Mouse (Mus musculus) liver, embryonic 13.5 days (tissue): ENCODE measurements around the gene Ttc37. TPM values are rescaled to one million over a fixed set of nuclear protein-coding genes. Genes with fewer than 3 reads are reported as not detected.
A peak's percentile ranks its signal among the peaks of the same experiment; 100 is the strongest.

ENCODE experiments used
- ATAC-seq: fragments of 200-750 bp; cut with Nextera tagmentation; 2 replicates; pipeline ENCODE4 v1.8.0; 2017; ENCODE audit warnings: low read depth, mild to moderate bottlenecking, moderate number of reproducible peaks, moderate library complexity
- DNase-seq: peaks from one replicate; pipeline ENCODE4 v3.0.0; 2022
- H3K27ac ChIP-seq: fragments of 300-500 bp; sonication (generic); 2 replicates; pipeline ENCODE4 v1.5.1; 2015; ENCODE audit warnings: moderate library complexity, mild to moderate bottlenecking, inconsistent platforms
- H3K27me3 ChIP-seq: fragments of 300-500 bp; sonication (generic); 2 replicates; pipeline ENCODE4 v1.6.1; 2015; ENCODE audit warnings: mild to moderate bottlenecking, inconsistent platforms
- H3K36me3 ChIP-seq: fragments of 300-500 bp; sonication (generic); 2 replicates; pipeline ENCODE4 v1.6.1; 2015; ENCODE audit warnings: mild to moderate bottlenecking, inconsistent platforms
- H3K4me1 ChIP-seq: fragments of 300-500 bp; sonication (generic); replicated peaks from 2 replicates; pipeline ENCODE4 v1.6.1; 2015; ENCODE audit warnings: inconsistent platforms
- H3K4me2 ChIP-seq: fragments of 300-500 bp; sonication (generic); 2 replicates; pipeline ENCODE4 v1.6.1; 2015; ENCODE audit warnings: inconsistent platforms, mild to moderate bottlenecking, moderate library complexity
- H3K4me3 ChIP-seq: fragments of 300-500 bp; sonication (generic); replicated peaks from 2 replicates; pipeline ENCODE4 v1.5.1; 2015; ENCODE audit warnings: mild to moderate bottlenecking, inconsistent platforms
- H3K9ac ChIP-seq: fragments of 300-500 bp; sonication (generic); 2 replicates; pipeline ENCODE4 v1.6.1; 2015; ENCODE audit warnings: mild to moderate bottlenecking, inconsistent platforms
- H3K9me3 ChIP-seq: fragments of 300-500 bp; sonication (generic); replicated peaks from 2 replicates; pipeline ENCODE4 v1.6.1; 2016; ENCODE audit warnings: inconsistent platforms
- WGBS: fragments of 180-500 bp; shearing (Covaris S2); methylation state at CpG from one replicate; pipeline ENCODE4 v1.1.7; 2015; ENCODE audit not compliant: insufficient replicate concordance; 5-methylcytosine and 5-hydroxymethylcytosine counted together
- polyA plus RNA-seq: library from polyadenylated mRNA; unstranded; fragments of >200 nt; fragmentation: Nextera tagmentation; extraction: Ambion mirVana; gene quantifications from 2 replicates; pipeline ENCODE4 v1.2.1, GENCODE M21; 2015

Gene Ttc37
- polyA plus RNA-seq, 1 experiment from 2014 or later = 4.5 TPM

DNA sequence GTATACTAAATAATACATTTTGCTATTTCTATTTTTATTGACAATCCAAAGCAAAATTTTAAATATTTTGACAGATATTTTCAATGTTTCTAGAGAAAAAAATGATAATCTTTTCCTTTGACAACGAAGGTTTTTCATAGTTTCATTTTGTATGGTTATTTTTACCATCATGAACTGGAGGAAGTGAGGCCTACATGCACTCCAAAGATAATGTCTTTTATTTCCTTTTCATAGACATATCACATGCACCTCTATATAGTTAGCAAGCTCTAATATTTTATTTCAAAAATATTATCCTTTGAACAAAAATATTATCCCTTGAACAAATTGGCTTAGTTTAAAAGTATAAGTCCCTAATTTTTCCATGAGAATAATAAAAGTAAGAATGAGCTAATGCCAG, 24.2 kb upstream of the Ttc37 start:
- H3K4me2 ChIP-seq = no peak overlapping the region
- H3K36me3 ChIP-seq = no peaks in the 10 kb centered on the region
- H3K27ac ChIP-seq = no peak overlapping the region
- no peak overlapping the region for H3K4me3 ChIP-seq
- no peaks in the 10 kb centered on the region for H3K9me3 ChIP-seq
- H3K27me3 ChIP-seq = no peaks in the 10 kb centered on the region
- 24% methylated on average over 1 of the region's 1 CpGs for WGBS
- H3K9ac ChIP-seq = no peak overlapping the region
- ATAC-seq (no peak), DNase-seq (no peak)
- no peaks in the 10 kb centered on the region for H3K4me1 ChIP-seq

DNA sequence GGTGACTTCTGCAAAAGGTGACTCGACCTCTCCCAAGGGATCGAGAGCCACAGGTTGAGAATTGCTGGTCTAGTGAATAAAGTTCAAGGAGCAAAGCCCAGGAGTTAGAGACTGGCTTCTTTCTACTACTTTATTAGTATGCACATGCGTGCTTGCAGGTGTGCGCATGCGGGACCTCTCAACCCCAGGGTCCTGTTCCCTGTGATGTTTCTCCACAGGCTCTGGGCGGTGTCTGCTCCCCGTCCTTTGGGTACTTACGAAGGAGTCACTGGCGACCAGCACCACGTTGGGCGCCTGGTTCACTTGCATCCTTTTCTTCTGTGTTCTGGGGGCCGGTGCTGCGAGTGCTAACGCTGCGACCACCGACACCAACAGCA, 430 bp upstream of the Ttc37 start:
- peak overlapping the region; percentile 78 for H3K4me2 ChIP-seq
- ATAC-seq (peak; percentile 78), DNase-seq (no peak)
- H3K27ac ChIP-seq = peak overlapping the region; percentile 84
- peak overlapping the region; percentile 78 for H3K9ac ChIP-seq
- peaks cover 4% of the 10 kb centered on the region; the same call in 1 of the 2 replicates for H3K36me3 ChIP-seq
- H3K27me3 ChIP-seq = no peaks in the 10 kb centered on the region
- 3% methylated on average over 16 of the region's 16 CpGs for WGBS
- H3K9me3 ChIP-seq = no peaks in the 10 kb centered on the region
- H3K4me1 ChIP-seq = peaks cover 27% of the 10 kb centered on the region
- peak overlapping the region; percentile 79 for H3K4me3 ChIP-seq

DNA sequence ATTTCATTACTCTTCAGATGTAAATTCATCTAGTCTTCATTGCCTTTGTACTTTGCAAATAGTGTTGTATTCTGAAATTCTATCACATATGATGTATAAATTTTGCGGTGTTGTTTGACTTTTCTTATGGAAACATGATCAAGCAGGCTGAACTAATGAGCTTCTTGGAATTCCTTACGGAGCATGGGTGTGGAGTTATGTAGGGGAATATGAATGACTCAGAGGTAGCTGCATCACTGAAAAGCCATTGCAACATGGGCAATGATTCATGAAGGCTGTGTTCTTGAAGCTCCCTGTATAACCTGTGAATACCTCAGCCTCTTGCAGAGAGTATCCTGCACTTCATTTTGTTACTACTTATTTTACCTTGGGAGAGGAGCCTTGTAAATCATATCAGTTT, 3.5 kb downstream of the Ttc37 start:
- no peak overlapping the region for H3K9ac ChIP-seq
- H3K27me3 ChIP-seq = no peaks in the 10 kb centered on the region
- WGBS = 82% methylated on average over 2 of the region's 2 CpGs
- H3K4me1 ChIP-seq = peaks cover 15% of the 10 kb centered on the region
- ATAC-seq (no peak), DNase-seq (no peak)
- no peak overlapping the region for H3K4me3 ChIP-seq
- H3K9me3 ChIP-seq = no peaks in the 10 kb centered on the region
- no peak overlapping the region for H3K27ac ChIP-seq
- no peak overlapping the region for H3K4me2 ChIP-seq
- H3K36me3 ChIP-seq = peaks cover 4% of the 10 kb centered on the region; the same call in 1 of the 2 replicates

DNA sequence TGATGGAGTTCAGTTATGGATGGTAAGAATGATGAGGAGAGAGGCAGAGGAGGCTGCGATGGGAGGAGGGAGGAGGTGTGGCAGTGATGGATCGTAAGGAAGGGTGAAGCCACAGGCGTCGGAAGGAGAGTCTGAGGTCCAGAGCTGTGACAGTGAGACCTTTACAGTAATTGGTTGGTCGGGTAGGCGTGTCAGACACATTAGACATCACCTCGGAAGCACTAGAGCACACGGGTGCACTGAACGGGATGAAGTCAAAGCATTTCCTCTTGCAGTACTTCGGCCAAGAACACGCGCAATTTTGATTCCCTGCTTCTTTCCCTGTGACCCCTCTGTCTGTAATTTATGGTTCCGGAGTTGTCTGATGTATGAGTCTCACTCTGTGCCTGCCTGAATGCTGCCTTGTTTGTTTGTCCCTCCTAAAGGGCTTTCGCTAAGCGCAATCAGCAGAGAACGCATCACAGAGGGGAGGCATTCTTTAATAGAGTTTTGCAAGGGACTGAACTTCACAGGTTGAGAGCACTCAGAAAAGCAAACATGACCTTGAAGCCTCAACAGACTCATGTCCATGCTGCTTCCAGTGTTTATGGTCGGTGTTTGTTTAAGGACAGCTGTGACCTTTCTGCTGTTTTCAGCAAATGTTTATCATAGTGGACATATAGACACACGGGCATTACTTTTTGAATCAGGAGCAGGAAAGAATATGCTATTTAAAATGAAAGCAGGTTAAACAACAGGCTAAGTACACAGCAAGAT, 10.7 kb downstream of the Ttc37 start:
- no peaks in the 10 kb centered on the region for H3K27me3 ChIP-seq
- H3K4me3 ChIP-seq = no peak overlapping the region
- no peak for DNase-seq
- WGBS = 81% methylated on average over 18 of the region's 18 CpGs
- H3K4me1 ChIP-seq = no peaks in the 10 kb centered on the region; the same call in 1 of the 2 replicates
- H3K9ac ChIP-seq = no peak overlapping the region
- H3K36me3 ChIP-seq = peaks cover 30% of the 10 kb centered on the region
- H3K9me3 ChIP-seq = no peaks in the 10 kb centered on the region
- ATAC-seq = peak; percentile 50
- H3K4me2 ChIP-seq = no peak overlapping the region
- H3K27ac ChIP-seq = no peak overlapping the region

DNA sequence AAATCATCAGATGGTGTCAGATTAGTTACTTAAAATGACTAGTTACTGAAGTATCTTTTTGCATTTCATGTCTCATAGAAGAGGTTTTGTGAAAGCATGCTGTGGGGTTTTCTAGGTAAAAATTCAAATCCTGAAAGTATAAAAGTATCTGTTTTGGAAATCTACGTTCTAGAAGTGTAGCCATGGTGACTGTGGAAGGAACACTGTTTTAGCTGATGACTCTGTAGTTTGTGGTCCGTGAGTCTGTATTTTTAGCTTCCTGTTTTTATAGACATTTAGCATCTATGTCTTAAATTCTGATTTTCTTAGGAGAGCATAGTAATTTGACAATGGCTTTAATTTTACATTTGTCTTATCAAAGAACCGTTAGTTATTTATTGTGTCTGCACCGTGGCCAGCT, 30.3 kb downstream of the Ttc37 start:
- DNase-seq (no peak), ATAC-seq (no peak)
- Histone ChIP-seq H3K9me3 (no peaks in the 10 kb centered on the region), H3K4me1 (no peaks in the 10 kb centered on the region), H3K27ac (no peak overlapping the region), H3K27me3 (no peaks in the 10 kb centered on the region), H3K9ac (no peak overlapping the region), H3K4me3 (no peak overlapping the region), H3K36me3 (peaks cover 39% of the 10 kb centered on the region), H3K4me2 (no peak overlapping the region)
- 77% methylated on average over 4 of the region's 4 CpGs for WGBS

DNA sequence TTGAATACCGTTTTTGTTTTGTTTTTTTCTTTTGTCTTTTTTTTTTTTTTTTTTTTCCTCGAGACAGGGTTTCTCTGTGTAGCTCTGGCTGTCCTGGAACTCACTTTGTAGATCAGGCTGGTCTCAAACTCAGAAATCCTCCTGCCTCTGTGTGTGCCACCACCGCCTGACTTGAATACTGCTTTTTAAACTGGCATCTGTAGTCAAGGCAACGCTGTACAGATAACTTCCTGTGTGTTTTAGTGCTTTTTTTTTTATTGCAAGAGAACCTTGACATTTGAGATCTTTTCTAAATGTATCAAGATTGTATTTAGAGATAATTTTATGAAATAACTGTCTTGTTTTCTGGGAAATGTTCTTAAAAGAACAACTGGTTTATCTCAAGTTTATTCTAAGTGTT, 33.9 kb downstream of the Ttc37 start:
- DNase-seq = no peak

DNA sequence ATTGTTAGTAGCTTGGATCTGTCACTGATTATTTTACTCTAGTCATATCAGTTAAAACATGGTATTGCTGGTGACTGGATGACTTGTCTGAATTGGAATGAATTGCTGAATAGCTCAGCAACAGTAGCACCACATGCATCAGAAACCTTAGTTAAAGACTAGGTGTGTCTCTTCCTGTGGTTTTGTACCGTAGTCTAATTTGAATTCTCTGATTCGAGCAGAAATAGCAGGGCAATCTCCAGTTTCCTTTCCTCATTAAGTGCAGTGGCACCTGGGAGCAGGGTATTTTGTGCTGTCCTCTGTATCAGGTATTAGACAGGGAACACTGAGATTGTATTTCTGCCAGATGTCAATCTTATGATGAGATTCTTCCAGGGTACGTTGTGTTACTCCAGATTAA, 40.3 kb downstream of the Ttc37 start:
- WGBS = 52% methylated on average over 3 of the region's 3 CpGs
- Histone ChIP-seq H3K36me3 (peaks cover 37% of the 10 kb centered on the region), H3K4me1 (no peaks in the 10 kb centered on the region)

More for the DNA sequence above, 33.9 kb downstream of the Ttc37 start:
- no peak overlapping the region for H3K4me3 ChIP-seq
- peaks cover 38% of the 10 kb centered on the region for H3K36me3 ChIP-seq
- WGBS = 75% methylated on average over 4 of the region's 4 CpGs
- no peak overlapping the region for H3K4me2 ChIP-seq
- ATAC-seq = no peak
- H3K9me3 ChIP-seq = no peaks in the 10 kb centered on the region
- no peaks in the 10 kb centered on the region for H3K4me1 ChIP-seq
- H3K27ac ChIP-seq = no peak overlapping the region
- H3K27me3 ChIP-seq = no peaks in the 10 kb centered on the region
- H3K9ac ChIP-seq = no peak overlapping the region

DNA sequence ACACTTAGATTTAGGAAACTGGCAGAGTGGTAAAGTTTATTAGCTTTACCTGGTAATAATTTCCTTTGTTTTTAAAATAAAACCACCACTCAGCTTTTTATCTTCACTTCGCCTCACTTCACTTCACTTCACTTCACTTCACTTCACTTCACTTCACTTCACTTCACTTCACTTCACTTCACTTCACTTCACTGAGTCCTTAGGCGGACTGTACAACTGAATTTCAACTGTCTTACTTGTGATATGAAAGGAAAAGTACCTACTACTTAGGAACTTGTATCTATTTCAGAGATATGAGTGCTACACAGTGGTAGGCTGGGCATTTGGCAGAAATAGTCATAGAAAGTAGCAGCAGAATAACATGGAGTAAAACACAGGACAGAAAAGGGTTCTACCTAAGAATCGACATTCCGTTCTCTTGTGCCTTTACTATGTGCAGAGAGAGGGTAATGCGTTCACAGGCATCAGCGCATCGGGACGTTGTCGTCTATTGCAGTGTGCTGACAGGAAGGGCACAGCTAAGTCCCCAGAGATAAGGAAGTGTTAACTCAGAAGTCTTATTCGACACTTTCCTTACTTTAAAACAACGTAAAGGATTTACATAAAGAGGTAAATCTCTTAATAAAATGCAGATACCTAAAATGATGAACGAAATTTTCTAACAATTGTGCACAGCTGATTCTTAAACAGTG, 42.7 kb downstream of the Ttc37 start:
- no peaks in the 10 kb centered on the region for H3K9me3 ChIP-seq
- no peaks in the 10 kb centered on the region for H3K4me1 ChIP-seq
- DNase-seq = no peak
- no peaks in the 10 kb centered on the region for H3K27me3 ChIP-seq
- ATAC-seq = no peak
- no peak overlapping the region for H3K4me3 ChIP-seq
- H3K27ac ChIP-seq = no peak overlapping the region
- no peak overlapping the region for H3K9ac ChIP-seq
- H3K4me2 ChIP-seq = no peak overlapping the region
- peaks cover 26% of the 10 kb centered on the region for H3K36me3 ChIP-seq
- WGBS = 74% methylated on average over 12 of the region's 12 CpGs

More for the DNA sequence above, 40.3 kb downstream of the Ttc37 start:
- Histone ChIP-seq H3K9me3 (no peaks in the 10 kb centered on the region), H3K9ac (no peak overlapping the region), H3K4me2 (no peak overlapping the region), H3K27ac (no peak overlapping the region), H3K27me3 (no peaks in the 10 kb centered on the region), H3K4me3 (no peak overlapping the region)
- no peak for ATAC-seq
- DNase-seq = no peak

DNA sequence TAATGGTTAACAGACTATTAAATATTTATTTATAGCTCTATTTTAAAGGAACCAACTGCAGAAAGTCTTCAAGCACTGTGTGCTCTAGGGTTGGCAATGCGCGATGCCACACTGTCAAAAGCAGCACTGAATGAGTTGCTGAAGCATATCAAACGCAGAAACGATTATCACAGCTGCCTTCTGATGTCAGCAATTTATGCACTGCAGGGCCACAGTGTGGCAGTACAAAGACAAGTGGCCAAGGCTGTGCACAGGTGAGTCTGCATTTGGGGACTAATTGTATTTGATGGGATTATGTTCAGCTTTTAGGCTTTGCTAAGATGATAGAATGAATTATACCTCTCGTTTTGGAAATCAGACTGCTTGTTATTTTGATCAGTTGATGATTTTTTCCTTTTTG, 51.9 kb downstream of the Ttc37 start:
- Histone ChIP-seq H3K4me3 (no peak overlapping the region), H3K36me3 (peaks cover 43% of the 10 kb centered on the region), H3K27ac (no peak overlapping the region), H3K27me3 (no peaks in the 10 kb centered on the region), H3K9me3 (no peaks in the 10 kb centered on the region), H3K4me1 (no peaks in the 10 kb centered on the region), H3K9ac (no peak overlapping the region), H3K4me2 (no peak overlapping the region)
- no peak for ATAC-seq
- no peak for DNase-seq
- WGBS = 80% methylated on average over 5 of the region's 5 CpGs

DNA sequence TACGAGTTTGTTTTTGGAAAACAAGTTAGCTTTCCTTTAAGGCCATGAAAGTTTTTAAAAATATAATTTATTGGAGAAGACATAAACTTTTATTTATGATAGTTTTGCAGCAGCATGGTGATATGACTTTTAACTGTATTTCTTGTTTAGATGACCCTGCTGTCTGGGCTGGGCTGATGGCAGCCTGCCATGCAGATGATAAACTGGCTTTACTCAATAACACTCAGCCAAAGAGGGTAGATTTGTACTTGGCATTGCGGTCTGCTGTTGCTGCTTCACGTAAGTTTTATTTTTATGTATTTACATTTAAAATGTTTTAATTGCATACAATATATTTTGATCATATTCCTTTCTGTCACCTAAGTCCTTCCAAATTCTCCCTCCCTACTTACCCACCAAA, 58.6 kb downstream of the Ttc37 start:
- DNase-seq = no peak
- Histone ChIP-seq H3K9me3 (no peaks in the 10 kb centered on the region), H3K4me3 (no peak overlapping the region), H3K36me3 (peaks cover 50% of the 10 kb centered on the region), H3K4me1 (no peaks in the 10 kb centered on the region), H3K4me2 (no peak overlapping the region), H3K9ac (no peak overlapping the region), H3K27me3 (no peaks in the 10 kb centered on the region), H3K27ac (no peak overlapping the region)
- ATAC-seq = no peak
- 80% methylated on average over 3 of the region's 3 CpGs for WGBS

DNA sequence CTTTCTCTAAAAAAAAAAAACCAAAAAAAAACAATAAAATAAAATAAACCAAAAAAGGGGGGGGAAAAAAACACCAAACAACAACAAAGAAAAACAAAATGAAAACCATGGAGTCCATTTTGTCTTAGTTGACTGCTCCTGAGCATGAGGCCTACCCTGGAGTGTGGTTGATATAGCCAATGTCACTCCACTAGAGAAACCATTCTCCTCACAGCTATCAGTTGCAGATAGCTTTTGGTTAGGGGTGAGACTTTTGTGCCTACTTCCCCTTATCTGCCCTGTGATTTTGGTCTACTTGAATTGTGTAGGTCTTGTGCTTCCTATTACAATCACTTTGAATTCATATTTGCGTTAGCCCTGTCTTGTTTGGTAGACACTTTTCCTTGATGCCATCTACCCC, 59.0 kb downstream of the Ttc37 start:
- Histone ChIP-seq H3K27me3 (no peaks in the 10 kb centered on the region), H3K27ac (no peak overlapping the region), H3K4me3 (no peak overlapping the region), H3K9me3 (no peaks in the 10 kb centered on the region), H3K36me3 (peaks cover 53% of the 10 kb centered on the region), H3K4me1 (no peaks in the 10 kb centered on the region), H3K9ac (no peak overlapping the region), H3K4me2 (no peak overlapping the region)
- 94% methylated on average over 1 of the region's 1 CpGs for WGBS
- DNase-seq = no peak
- ATAC-seq = no peak

DNA sequence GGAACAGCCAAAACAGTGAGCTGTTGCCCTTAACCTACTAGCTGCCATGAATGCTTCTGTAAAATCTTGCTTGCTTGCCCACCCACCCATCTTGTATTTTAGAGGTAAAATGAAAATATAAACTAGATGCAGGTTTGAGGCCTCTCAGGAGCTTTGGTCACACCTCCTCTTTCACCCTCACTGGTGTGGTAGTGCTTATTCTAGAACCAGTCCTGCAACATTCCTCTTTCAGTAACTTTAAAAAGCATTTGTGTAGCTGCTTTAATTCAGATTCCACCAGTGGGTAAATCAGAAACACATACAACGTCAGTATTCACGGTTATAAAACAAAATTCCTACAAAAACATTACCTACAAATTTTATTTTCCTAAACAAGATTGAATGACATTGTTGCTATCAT, 62.1 kb downstream of the Ttc37 start:
- ATAC-seq = no peak
- no peaks in the 10 kb centered on the region for H3K4me1 ChIP-seq
- H3K27me3 ChIP-seq = no peaks in the 10 kb centered on the region
- no peak for DNase-seq
- H3K4me3 ChIP-seq = no peak overlapping the region
- no peak overlapping the region for H3K9ac ChIP-seq
- H3K4me2 ChIP-seq = no peak overlapping the region
- WGBS = 81% methylated on average over 2 of the region's 2 CpGs
- peaks cover 42% of the 10 kb centered on the region for H3K36me3 ChIP-seq
- no peak overlapping the region for H3K27ac ChIP-seq
- no peaks in the 10 kb centered on the region for H3K9me3 ChIP-seq
